Mouse (Mus musculus) bone marrow, adult 2 months (tissue): ENCODE data around the gene Srp68.

ENCODE experiments used
- CTCF ChIP-seq: fragments of 200-500 bp; IDR thresholded peaks from 2 replicates; pipeline ENCODE4 v1.5.1; 2011; ENCODE audit warnings: low read length, control low read depth; ENCODE audit not compliant: control insufficient read depth, insufficient read depth
- POLR2A ChIP-seq: fragments of 200-500 bp; IDR thresholded peaks from 2 replicates; pipeline ENCODE4 v1.6.1; 2011; ENCODE audit warnings: low read depth, mild to moderate bottlenecking, control low read depth, low read length, borderline replicate concordance; ENCODE audit not compliant: control insufficient read depth

DNA sequence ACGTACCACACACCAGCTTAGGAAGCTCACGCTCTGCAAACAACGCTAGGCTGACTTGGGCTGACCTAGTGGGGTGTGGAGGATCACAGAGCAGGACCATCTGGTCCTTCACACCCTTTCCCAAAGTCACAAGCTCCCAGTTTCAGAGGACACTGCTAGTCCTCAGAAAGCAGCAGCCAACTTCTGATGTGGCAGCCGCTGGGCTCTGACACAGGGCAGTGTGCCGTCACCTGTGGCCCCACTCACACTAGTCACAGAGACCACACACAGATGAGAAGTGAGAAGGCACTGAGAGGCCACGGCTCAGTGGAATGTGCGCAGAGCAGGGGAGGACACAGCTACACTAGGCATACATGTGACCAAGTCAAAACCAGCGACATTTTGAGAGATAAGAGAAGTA, 23.1 kb downstream of the Srp68 start:
- TF ChIP-seq CTCF (no peak), POLR2A (no peak)
